21 mouse cellular contexts compared by ENCODE assay signal in genomic region chr4:126246202-126246889, GRCm38 (mm10). TPM values are rescaled to one million over a fixed set of nuclear protein-coding genes. Genes with fewer than 3 reads are reported as not detected.
DNase-seq lines count a peak whose midpoint lies in the region; ATAC-seq and TF ChIP-seq lines count a peak whose summit lies in the region.
"Had no signal": no experiment of that assay in that cellular context is flagged by ENCODE, and none has a peak within 500 bp of the region (broad histone marks: within the 10 kb centered on the region; RNA-seq: fewer than 3 reads in every experiment).

No protein-coding gene starts in this region.

- no peaks in the 10 kb centered on the region for H3K27me3 ChIP-seq in E14TG2a.4 (ENCODE audit: insufficient read depth, low read length)
- no peaks in the 10 kb centered on the region for H3K27me3 ChIP-seq in embryonic facial prominence, embryonic 15.5 days
- H3K27me3 ChIP-seq: heart, embryonic 13.5 days; hindbrain, embryonic 15.5 days; kidney, embryonic 15.5 days; limb, embryonic 12.5 days; liver, embryonic 15.5 days; neural tube, embryonic 12.5 days had no signal

- peak overlapping the region; percentile 39; the same call in 1 of the 2 replicates for H3K27ac ChIP-seq in embryonic facial prominence, embryonic 15.5 days (replicated peaks)
- H3K27ac ChIP-seq: forebrain, embryonic 10.5 days; heart, embryonic 13.5 days; hindbrain, embryonic 15.5 days; kidney, embryonic 15.5 days; limb, embryonic 12.5 days; liver, embryonic 15.5 days; neural tube, embryonic 12.5 days had no signal

- H3K9me3 ChIP-seq in E14TG2a.4 (ENCODE audit: low read length), result no peaks in the 10 kb centered on the region
- H3K9me3 ChIP-seq in embryonic facial prominence, embryonic 15.5 days (replicated peaks), result no peaks in the 10 kb centered on the region
- H3K9me3 ChIP-seq: forebrain, embryonic 10.5 days; heart, embryonic 13.5 days; hindbrain, embryonic 15.5 days; kidney, embryonic 15.5 days; limb, embryonic 12.5 days; liver, embryonic 15.5 days; neural tube, embryonic 12.5 days had no signal

- WGBS in embryonic facial prominence, embryonic 15.5 days, result 67% methylated on average over 13 of the region's 13 CpGs

- intact Hi-C loops in left cerebral cortex, postnatal 14 days (cut with DNase I), result no loop called here
- intact Hi-C loops in left cerebral cortex, postnatal 10 days (cut with DNase I), result no loop called here

- H3K36me3 ChIP-seq in E14TG2a.4 (ENCODE audit: insufficient read depth, low read length), result peaks cover 18% of the 10 kb centered on the region
- peaks cover 36% of the 10 kb centered on the region for H3K36me3 ChIP-seq in embryonic facial prominence, embryonic 15.5 days

- peaks cover 85% of the 10 kb centered on the region for H3K4me1 ChIP-seq in E14TG2a.4 (replicated peaks; ENCODE audit: low read depth, low read length)
- H3K4me1 ChIP-seq in embryonic facial prominence, embryonic 15.5 days, result peaks cover 50% of the 10 kb centered on the region

- peak overlapping the region; percentile 35 for H3K4me3 ChIP-seq in E14TG2a.4 (replicated peaks; ENCODE audit: low read length)
- H3K4me3 ChIP-seq in embryonic facial prominence, embryonic 15.5 days (replicated peaks), result no peak overlapping the region
- H3K4me3 ChIP-seq: forebrain, embryonic 10.5 days; heart, embryonic 13.5 days; hindbrain, embryonic 15.5 days; kidney, embryonic 15.5 days; limb, embryonic 12.5 days; liver, embryonic 15.5 days; neural tube, embryonic 12.5 days had no signal

- ATAC-seq in embryonic facial prominence, embryonic 15.5 days (ENCODE audit: insufficient number of reproducible peaks, low FRiP score, low TSS enrichment, low read depth), result no peak
- ATAC-seq: intestine, embryonic 16.5 days had no signal

- DNase-seq in frontal cortex, adult 2 months (ENCODE audit: extremely low spot score in 1 of 2, low spot score in 1 of 2), result peak; percentile 76 to 81
- no peak for DNase-seq in frontal cortex, postnatal 25 days (ENCODE audit: low spot score in 2 of 2)
- peak; percentile 51 to 70 for DNase-seq in left cerebral cortex, postnatal 14 days (ENCODE audit: low spot score in 2 of 2)
- no peak for DNase-seq in left cerebral cortex, postnatal 10 days (ENCODE audit: extremely low spot score in 1 of 2, low spot score in 2 of 2)
- DNase-seq in thymus, postnatal 14 days, result no peak
- no peak for DNase-seq in adrenal gland, postnatal 14 days
- DNase-seq: B cell, adult 2 months; cerebellum, postnatal 10 days; kidney, postnatal 4 days; thymus, postnatal 4 days had no signal

- no peak overlapping the region for H3K9ac ChIP-seq in embryonic facial prominence, embryonic 15.5 days
- H3K9ac ChIP-seq: heart, embryonic 13.5 days; hindbrain, embryonic 15.5 days; kidney, embryonic 15.5 days; limb, embryonic 12.5 days; liver, embryonic 15.5 days; neural tube, embryonic 12.5 days had no signal

- no peak overlapping the region for H3K4me2 ChIP-seq in embryonic facial prominence, embryonic 15.5 days (replicated peaks)
- H3K4me2 ChIP-seq: heart, embryonic 13.5 days; hindbrain, embryonic 15.5 days; kidney, embryonic 15.5 days; limb, embryonic 12.5 days; liver, embryonic 15.5 days; midbrain, embryonic 11.5 days; neural tube, embryonic 12.5 days had no signal

- TF ChIP-seq CTCF in E14TG2a.4 (conservative IDR thresholded peaks at IDR 0.05; ENCODE audit: low read length), result no peak

RNA-seq across cellular contexts. Expression of gene Map7d1, which starts 9.8 kb away (rescaled TPM):
- polyA plus RNA-seq in frontal cortex, adult 2 months (2012; rRNA removed), result 201 and 206 TPM in 2 replicates
- total RNA-seq in left cerebral cortex, postnatal 14 days (2021), result 100 to 1,000 TPM; 241 to 264 TPM
- 100 to 1,000 TPM; 218 to 226 TPM for total RNA-seq in left cerebral cortex, postnatal 10 days (2021)
- 59.9 and 60.4 TPM in 2 replicates for polyA plus RNA-seq in embryonic facial prominence, embryonic 15.5 days (2015; fragmentation: Nextera tagmentation; extraction: Ambion mirVana)
- 53.4 and 67.3 TPM in 2 replicates for total RNA-seq in adrenal gland, postnatal 14 days (2021)

RNA-seq across cellular contexts. Expression of gene Trappc3, which starts 15.8 kb away (rescaled TPM):
- polyA plus RNA-seq in frontal cortex, adult 2 months (2012; rRNA removed), result 110 and 111 TPM in 2 replicates
- total RNA-seq in left cerebral cortex, postnatal 14 days (2021), result 10 to 100 TPM; 82.0 to 85.4 TPM
- 10 to 100 TPM; 89.7 to 99.2 TPM for total RNA-seq in left cerebral cortex, postnatal 10 days (2021)
- 124 and 132 TPM in 2 replicates for polyA plus RNA-seq in embryonic facial prominence, embryonic 15.5 days (2015; fragmentation: Nextera tagmentation; extraction: Ambion mirVana)
- 70.8 and 75.6 TPM in 2 replicates for total RNA-seq in adrenal gland, postnatal 14 days (2021)

RNA-seq across cellular contexts. Expression of gene Col8a2, which starts 40.2 kb away (rescaled TPM):
- 0.38 and 0.50 TPM in 2 replicates for polyA plus RNA-seq in frontal cortex, adult 2 months (2012; rRNA removed)
- total RNA-seq in left cerebral cortex, postnatal 14 days (2021), result 1 to 10 TPM; 2.9 to 3.4 TPM
- total RNA-seq in left cerebral cortex, postnatal 10 days (2021), result 1 to 10 TPM in 1 of 2 experiments, under 1 TPM in 1; 0.92 to 1.0 TPM
- polyA plus RNA-seq in embryonic facial prominence, embryonic 15.5 days (2015; fragmentation: Nextera tagmentation; extraction: Ambion mirVana), result 48.6 and 60.1 TPM in 2 replicates
- 2.9 and 3.1 TPM in 2 replicates for total RNA-seq in adrenal gland, postnatal 14 days (2021)

RNA-seq across cellular contexts. Expression of gene Thrap3, which starts 43.8 kb away (rescaled TPM):
- polyA plus RNA-seq in frontal cortex, adult 2 months (2012; rRNA removed), result 95.8 and 103 TPM in 2 replicates
- total RNA-seq in left cerebral cortex, postnatal 14 days (2021), result 100 to 1,000 TPM; 129 to 147 TPM
- 100 to 1,000 TPM; 131 to 139 TPM for total RNA-seq in left cerebral cortex, postnatal 10 days (2021)
- polyA plus RNA-seq in embryonic facial prominence, embryonic 15.5 days (2015; fragmentation: Nextera tagmentation; extraction: Ambion mirVana), result 191 and 208 TPM in 2 replicates
- 190 and 212 TPM in 2 replicates for total RNA-seq in adrenal gland, postnatal 14 days (2021)

Comparison
In these comparisons a context has a peak if more than half of its experiments do, and no peak if none do; other contexts are left out.
1. DNase-seq: peak in frontal cortex, adult 2 months (2 of 2) and left cerebral cortex, postnatal 14 days (2 of 2); none in frontal cortex, postnatal 25 days (0 of 2), left cerebral cortex, postnatal 10 days (0 of 2), thymus, postnatal 14 days (single experiment) and adrenal gland, postnatal 14 days (single experiment).